Mouse (Mus musculus): ENCODE results near the gene Polr3gl. TPM values are rescaled to one million over a fixed set of nuclear protein-coding genes. Genes with fewer than 3 reads are reported as not detected.

The Polr3gl gene
- total RNA-seq, 1 experiment from 2014 or later: 63.9 TPM

DNA sequence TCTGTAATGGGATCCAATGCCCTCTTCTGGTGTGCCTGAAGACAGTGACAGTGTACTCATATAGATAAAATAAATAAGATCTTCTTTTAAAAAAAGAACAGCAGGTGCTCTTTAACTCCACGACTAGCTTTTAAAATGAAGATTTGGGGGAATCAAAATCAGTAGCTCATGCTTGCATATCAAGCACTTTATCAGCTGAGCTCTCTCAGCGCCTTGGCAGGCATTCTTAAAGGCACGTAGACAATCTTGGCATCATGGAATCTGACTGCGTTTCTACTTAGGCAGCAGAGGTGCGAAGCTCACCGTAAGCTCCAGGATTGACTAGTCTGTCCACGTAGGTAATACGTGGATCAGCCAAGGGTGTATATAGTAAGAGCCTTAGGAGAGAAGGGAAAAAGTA, 51.4 kb downstream of the Polr3gl start:
- ATAC-seq (ENCODE audit: extremely low read depth, insufficient number of reproducible peaks, low FRiP score, poor library complexity, severe bottlenecking): no peak

DNA sequence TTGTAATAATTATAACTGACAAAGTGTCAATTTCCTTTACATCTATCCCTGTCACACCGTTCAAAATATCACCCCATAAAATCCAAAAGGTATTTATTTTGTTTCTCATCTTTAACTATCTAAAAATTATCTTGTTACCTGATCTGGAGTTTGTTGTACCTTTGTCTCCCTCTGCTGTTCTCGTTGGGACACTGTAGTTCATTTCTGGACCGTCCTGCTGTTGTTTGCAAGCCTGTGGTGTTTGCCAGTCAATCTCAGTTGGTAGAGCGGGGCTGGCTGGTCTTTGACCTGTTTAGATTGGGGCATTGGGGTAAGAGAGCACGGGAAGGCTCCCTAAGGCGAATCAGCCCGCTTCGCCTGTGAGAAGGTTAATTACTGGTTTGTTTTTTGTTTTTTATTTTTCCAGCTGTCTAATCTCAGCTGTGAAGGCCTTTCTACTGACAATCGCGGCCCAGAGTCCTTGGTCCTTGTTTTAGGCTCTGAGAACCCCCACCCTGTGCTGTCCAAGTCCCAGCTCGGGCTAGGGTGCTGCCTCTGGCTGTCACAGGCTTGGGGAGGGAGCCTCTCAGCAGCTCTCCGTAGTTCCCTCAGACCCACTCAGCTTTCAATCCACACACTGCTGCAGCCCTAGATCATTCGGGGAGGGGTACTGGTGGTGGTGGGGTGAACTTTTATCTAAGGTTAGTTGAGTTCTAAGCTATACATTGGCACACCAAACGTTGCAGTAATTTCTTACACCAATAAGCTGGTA, 52.5 kb downstream of the Polr3gl start:
- ATAC-seq (ENCODE audit: extremely low read depth, insufficient number of reproducible peaks, low FRiP score, poor library complexity, severe bottlenecking): no peak

DNA sequence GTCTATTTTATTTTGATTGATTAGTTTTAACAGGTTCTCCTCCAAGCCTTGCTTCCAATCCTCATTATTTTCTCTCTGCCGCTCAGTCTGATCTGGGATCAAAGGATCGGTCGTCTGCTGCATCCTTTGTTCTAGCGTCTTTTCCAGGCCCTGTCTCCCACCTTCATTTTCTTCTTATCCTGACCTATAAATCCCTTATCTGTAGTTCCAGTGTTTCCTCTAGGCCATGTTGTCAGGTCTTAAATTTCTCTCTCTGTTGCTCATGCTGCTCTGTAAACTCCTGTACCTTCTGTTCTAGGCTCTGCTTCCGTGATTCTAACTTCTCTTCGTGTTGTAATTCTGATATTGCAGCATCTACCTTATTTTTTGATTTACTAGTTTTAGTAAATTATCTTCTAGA, 53.2 kb downstream of the Polr3gl start:
- ATAC-seq (ENCODE audit: extremely low read depth, insufficient number of reproducible peaks, low FRiP score, poor library complexity, severe bottlenecking): no peak

DNA sequence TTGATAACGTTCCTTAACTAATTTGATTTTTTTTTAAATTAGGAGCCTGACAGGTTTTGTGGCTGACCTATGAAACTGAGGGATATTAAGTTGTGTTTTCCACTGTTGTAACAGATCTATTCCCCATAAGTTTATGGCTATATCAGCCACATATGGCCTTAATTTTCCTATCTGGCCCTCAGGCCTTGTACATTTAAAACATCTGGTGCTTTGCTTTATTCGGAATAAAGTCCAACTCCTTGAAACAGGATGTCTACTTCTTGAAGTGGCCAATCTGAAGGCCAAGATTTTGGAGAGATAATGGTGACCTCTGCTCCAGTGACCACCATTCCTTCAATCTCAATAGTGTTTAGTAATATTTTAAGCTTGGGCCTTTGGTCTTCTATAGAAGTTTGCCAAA, 54.7 kb downstream of the Polr3gl start:
- no peak for ATAC-seq (ENCODE audit: extremely low read depth, insufficient number of reproducible peaks, low FRiP score, poor library complexity, severe bottlenecking)

DNA sequence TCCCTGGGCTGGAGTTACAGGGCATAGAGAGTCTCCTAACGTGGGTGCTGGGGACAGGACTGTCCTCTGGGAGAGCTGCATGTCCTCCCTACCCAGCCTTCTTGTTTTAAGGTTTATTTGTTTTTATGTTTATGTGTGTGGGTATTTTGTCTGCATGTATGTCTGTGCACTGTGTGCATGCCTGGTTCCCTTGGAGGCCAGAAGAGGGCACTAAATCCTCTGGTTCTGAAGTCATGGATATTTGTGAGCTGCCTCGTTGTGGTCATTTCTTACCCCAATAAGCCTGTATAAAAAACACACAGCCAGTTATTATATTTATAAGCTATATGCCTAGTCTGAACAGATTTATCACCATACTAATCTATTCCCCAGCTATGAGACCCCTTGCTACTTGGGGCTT, 59.7 kb downstream of the Polr3gl start:
- ATAC-seq (ENCODE audit: extremely low read depth, insufficient number of reproducible peaks, low FRiP score, poor library complexity, severe bottlenecking): no peak

DNA sequence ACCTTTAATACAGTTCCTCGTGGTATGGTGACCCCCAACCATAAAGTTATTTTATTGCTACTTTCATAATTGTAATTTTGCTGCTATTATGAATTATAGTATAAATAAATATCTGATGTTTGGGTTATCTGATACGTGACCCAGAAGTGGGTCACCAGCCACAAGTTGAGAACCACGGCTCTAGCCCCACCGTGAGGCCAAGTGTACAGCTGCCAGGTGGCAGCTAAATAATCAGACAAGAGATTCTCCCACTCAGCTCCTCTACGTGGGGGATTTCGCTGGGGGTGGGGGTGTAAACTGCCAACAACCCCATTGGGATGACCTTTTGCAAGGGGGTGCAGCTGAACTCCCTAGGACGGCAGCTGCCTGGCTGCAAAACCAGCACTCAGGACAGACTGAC, 61.9 kb downstream of the Polr3gl start:
- no peak for ATAC-seq (ENCODE audit: extremely low read depth, insufficient number of reproducible peaks, low FRiP score, poor library complexity, severe bottlenecking)

DNA sequence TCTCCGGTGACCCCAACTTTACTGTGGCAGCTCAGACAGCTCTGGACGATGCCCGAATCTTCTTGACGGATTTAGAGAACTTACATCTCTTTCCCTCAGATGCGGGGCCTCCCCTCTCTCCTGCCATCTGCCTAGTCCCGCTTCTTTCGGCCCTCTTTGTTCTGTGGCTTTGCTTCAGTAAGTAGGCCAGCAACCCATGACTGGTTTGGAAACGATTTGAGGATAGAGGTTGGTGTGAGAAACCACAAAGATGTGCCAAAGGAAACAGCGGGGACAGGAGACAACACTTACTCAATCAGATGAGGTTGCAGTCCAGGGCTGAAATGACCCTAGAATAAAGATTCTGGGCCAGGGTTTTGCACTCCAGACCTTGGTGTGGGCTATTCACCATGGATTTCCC, 65.5 kb downstream of the Polr3gl start:
- no peak for ATAC-seq (ENCODE audit: extremely low read depth, insufficient number of reproducible peaks, low FRiP score, poor library complexity, severe bottlenecking)

Other genes starting within 250 kb of the Polr3gl start
- not detected in 2 replicates for gene BC107364, start 141.9 kb downstream of the Polr3gl start, total RNA-seq (2017)
- gene Hfe2, start 69.0 kb downstream of the Polr3gl start, total RNA-seq (2017): not detected in 2 replicates
- 1,984 and 2,044 TPM in 2 replicates for gene Txnip, start 36.2 kb downstream of the Polr3gl start, total RNA-seq (2017)
- gene Gm16253, start 17.2 kb downstream of the Polr3gl start, total RNA-seq (2017): not detected in 2 replicates
- not detected in 2 replicates for gene Ankrd34a, start 2.5 kb upstream of the Polr3gl start, total RNA-seq (2017)
- 0.23 TPM in 1 of 2 replicates, not detected in the other for gene Lix1l, start 7.0 kb upstream of the Polr3gl start, total RNA-seq (2017)
- gene Rbm8a, start 35.8 kb upstream of the Polr3gl start, total RNA-seq (2017): 29.0 and 39.9 TPM in 2 replicates
- 15.1 and 19.3 TPM in 2 replicates for gene Pex11b, start 41.2 kb upstream of the Polr3gl start, total RNA-seq (2017)
- gene Gm42957, start 41.3 kb upstream of the Polr3gl start, total RNA-seq (2017): 0.25 TPM in 1 of 2 replicates, not detected in the other
- 0.25 and 0.35 TPM in 2 replicates for gene Itga10, start 51.4 kb upstream of the Polr3gl start, total RNA-seq (2017)
- gene Ankrd35, start 76.0 kb upstream of the Polr3gl start, total RNA-seq (2017): 0.25 and 1.0 TPM in 2 replicates
- gene Pias3, start 102.2 kb upstream of the Polr3gl start, total RNA-seq (2017): 29.4 and 36.8 TPM in 2 replicates
- gene Nudt17, start 114.4 kb upstream of the Polr3gl start, total RNA-seq (2017): 1.2 TPM in 2 replicates
- gene Polr3c, start 133.4 kb upstream of the Polr3gl start, total RNA-seq (2017): 35.7 and 38.3 TPM in 2 replicates
- 90.6 and 95.0 TPM in 2 replicates for gene Rnf115, start 133.5 kb upstream of the Polr3gl start, total RNA-seq (2017)
- gene Pdzk1, start 235.1 kb upstream of the Polr3gl start, total RNA-seq (2017): 0.12 TPM in 1 of 2 replicates, not detected in the other
- 0.25 and 1.2 TPM in 2 replicates for gene Cd160, start 235.2 kb upstream of the Polr3gl start, total RNA-seq (2017)